Mouse (Mus musculus) heart, embryonic 13.5 days (tissue): ENCODE measurements around the gene Slc44a5. TPM values are rescaled to one million over a fixed set of nuclear protein-coding genes. Genes with fewer than 3 reads are reported as not detected.

ENCODE experiments used
- ATAC-seq: fragments of 200-750 bp; cut with Nextera tagmentation; 2 replicates; pipeline ENCODE4 v1.8.0; 2017; ENCODE audit warnings: moderate TSS enrichment; ENCODE audit not compliant: insufficient number of reproducible peaks, low FRiP score, low TSS enrichment; ENCODE audit errors: extremely low read depth
- H3K27ac ChIP-seq: fragments of 300-500 bp; sonication (generic); replicated peaks from 2 replicates; pipeline ENCODE4 v1.5.1; 2015; ENCODE audit warnings: moderate library complexity, mild to moderate bottlenecking, inconsistent platforms
- H3K27me3 ChIP-seq: fragments of 300-500 bp; sonication (generic); replicated peaks from 2 replicates; pipeline ENCODE4 v1.6.1; 2015; ENCODE audit warnings: mild to moderate bottlenecking, inconsistent platforms
- H3K36me3 ChIP-seq: fragments of 300-500 bp; sonication (generic); 2 replicates; pipeline ENCODE4 v1.6.1; 2015; ENCODE audit warnings: mild to moderate bottlenecking, inconsistent platforms
- H3K4me1 ChIP-seq: fragments of 300-500 bp; sonication (generic); 2 replicates; pipeline ENCODE4 v1.6.1; 2015; ENCODE audit warnings: inconsistent platforms
- H3K4me2 ChIP-seq: fragments of 300-500 bp; sonication (generic); 2 replicates; pipeline ENCODE4 v1.6.1; 2015; ENCODE audit warnings: inconsistent platforms, mild to moderate bottlenecking, moderate library complexity
- H3K4me3 ChIP-seq: fragments of 300-500 bp; sonication (generic); 2 replicates; pipeline ENCODE4 v1.5.1; 2015; ENCODE audit warnings: moderate library complexity, mild to moderate bottlenecking, inconsistent platforms
- H3K9ac ChIP-seq: fragments of 300-500 bp; sonication (generic); 2 replicates; pipeline ENCODE4 v1.6.1; 2015; ENCODE audit warnings: inconsistent platforms, mild to moderate bottlenecking, moderate library complexity
- H3K9me3 ChIP-seq: fragments of 300-500 bp; sonication (generic); 2 replicates; pipeline ENCODE4 v1.6.1; 2016; ENCODE audit warnings: inconsistent platforms
- WGBS: fragments of 180-500 bp; shearing (Covaris S2); methylation state at CpG from one replicate; pipeline ENCODE4 v1.1.7; 2015; ENCODE audit warnings: mixed read lengths; 5-methylcytosine and 5-hydroxymethylcytosine counted together
- polyA plus RNA-seq: library from polyadenylated mRNA; unstranded; fragments of >200 nt; fragmentation: Nextera tagmentation; extraction: Ambion mirVana; gene quantifications from 2 replicates; pipeline ENCODE4 v1.2.1, GENCODE M21; 2015

The Slc44a5 gene
- polyA plus RNA-seq, 1 experiment from 2014 or later: 0.76 TPM

- 0 out of 2 replicates have a peak, but pooled peaks cover 3% of the 10 kb centered on the region for H3K4me1 ChIP-seq
- no peak overlapping the region for H3K27ac ChIP-seq
- WGBS: 61% methylated on average over 5 of the region's 5 CpGs
- peaks cover 20% of the 10 kb centered on the region for H3K27me3 ChIP-seq
- H3K9me3 ChIP-seq: no peaks in the 10 kb centered on the region
- no peak overlapping the region for H3K4me3 ChIP-seq
- no peak overlapping the region for H3K9ac ChIP-seq
- no peak overlapping the region for H3K4me2 ChIP-seq
- ATAC-seq: no peak
- H3K36me3 ChIP-seq: no peaks in the 10 kb centered on the region
These were observed 318.9 kb downstream of the Slc44a5 start for GRCm38 (mm10) chr3:154292126-154292525.

GRCm38 (mm10) chr3:154293839-154294490, 320.7 kb downstream of the Slc44a5 start:
- no peaks in the 10 kb centered on the region for H3K36me3 ChIP-seq
- H3K4me3 ChIP-seq: no peak overlapping the region
- H3K4me2 ChIP-seq: no peak overlapping the region
- no peak overlapping the region for H3K9ac ChIP-seq
- no peaks in the 10 kb centered on the region for H3K4me1 ChIP-seq
- peaks cover 23% of the 10 kb centered on the region for H3K27me3 ChIP-seq
- H3K9me3 ChIP-seq: no peaks in the 10 kb centered on the region
- 63% methylated on average over 9 of the region's 9 CpGs for WGBS
- ATAC-seq: no peak
- no peak overlapping the region for H3K27ac ChIP-seq

GRCm38 (mm10) chr3:154294924-154295834, 321.9 kb downstream of the Slc44a5 start:
- Histone ChIP-seq H3K4me3 (no peak overlapping the region), H3K4me1 (no peaks in the 10 kb centered on the region), H3K9me3 (no peaks in the 10 kb centered on the region), H3K27ac (no peak overlapping the region), H3K27me3 (peaks cover 23% of the 10 kb centered on the region), H3K36me3 (no peaks in the 10 kb centered on the region), H3K4me2 (no peak overlapping the region), H3K9ac (no peak overlapping the region)
- no peak for ATAC-seq
- WGBS: 82% methylated on average over 17 of the region's 17 CpGs

GRCm38 (mm10) chr3:154297499-154297898, 324.3 kb downstream of the Slc44a5 start:
- Histone ChIP-seq H3K9me3 (no peaks in the 10 kb centered on the region), H3K9ac (no peak overlapping the region), H3K27ac (no peak overlapping the region), H3K4me3 (no peak overlapping the region), H3K36me3 (no peaks in the 10 kb centered on the region), H3K27me3 (peaks cover 12% of the 10 kb centered on the region), H3K4me1 (no peaks in the 10 kb centered on the region), H3K4me2 (no peak overlapping the region)
- 25% methylated on average over 6 of the region's 6 CpGs for WGBS
- no peak for ATAC-seq

GRCm38 (mm10) chr3:154298490-154298889, 325.3 kb downstream of the Slc44a5 start:
- Histone ChIP-seq H3K36me3 (no peaks in the 10 kb centered on the region), H3K4me2 (no peak overlapping the region), H3K27ac (no peak overlapping the region), H3K9ac (no peak overlapping the region), H3K4me3 (no peak overlapping the region), H3K27me3 (peaks cover 5% of the 10 kb centered on the region), H3K9me3 (no peaks in the 10 kb centered on the region), H3K4me1 (no peaks in the 10 kb centered on the region)
- no peak for ATAC-seq

- Histone ChIP-seq H3K4me2 (no peak overlapping the region), H3K4me1 (0 out of 2 replicates have a peak, but pooled peaks cover 3% of the 10 kb centered on the region), H3K36me3 (no peaks in the 10 kb centered on the region), H3K9me3 (no peaks in the 10 kb centered on the region), H3K9ac (no peak overlapping the region), H3K27ac (no peak overlapping the region), H3K4me3 (no peak overlapping the region), H3K27me3 (peaks cover 3% of the 10 kb centered on the region; the same call in 1 of the 2 replicates)
- no peak for ATAC-seq
- 84% methylated on average over 9 of the region's 9 CpGs for WGBS
These were observed 326.8 kb downstream of the Slc44a5 start for GRCm38 (mm10) chr3:154300006-154300405.

- Histone ChIP-seq H3K9ac (no peak overlapping the region), H3K9me3 (no peaks in the 10 kb centered on the region), H3K27me3 (0 out of 2 replicates have a peak, but pooled peaks cover 10% of the 10 kb centered on the region), H3K4me3 (no peak overlapping the region), H3K4me2 (no peak overlapping the region), H3K4me1 (0 out of 2 replicates have a peak, but pooled peaks cover 3% of the 10 kb centered on the region), H3K27ac (no peak overlapping the region), H3K36me3 (no peaks in the 10 kb centered on the region)
- WGBS: 72% methylated on average over 4 of the region's 4 CpGs
- ATAC-seq: no peak
These were observed 327.9 kb downstream of the Slc44a5 start for GRCm38 (mm10) chr3:154301102-154301501.

- no peak overlapping the region for H3K4me3 ChIP-seq
- H3K27me3 ChIP-seq: 0 out of 2 replicates have a peak, but pooled peaks cover 13% of the 10 kb centered on the region
- no peak for ATAC-seq
- no peak overlapping the region for H3K4me2 ChIP-seq
- H3K9ac ChIP-seq: no peak overlapping the region
- 58% methylated on average over 16 of the region's 16 CpGs for WGBS
- no peaks in the 10 kb centered on the region for H3K9me3 ChIP-seq
- no peak overlapping the region for H3K27ac ChIP-seq
- H3K4me1 ChIP-seq: 0 out of 2 replicates have a peak, but pooled peaks cover 3% of the 10 kb centered on the region
- H3K36me3 ChIP-seq: no peaks in the 10 kb centered on the region
These were observed 332.1 kb downstream of the Slc44a5 start for GRCm38 (mm10) chr3:154305163-154305884.

- no peaks in the 10 kb centered on the region for H3K4me1 ChIP-seq
- ATAC-seq: no peak
- no peak overlapping the region for H3K4me3 ChIP-seq
- H3K4me2 ChIP-seq: no peak overlapping the region
- H3K27me3 ChIP-seq: peaks cover 48% of the 10 kb centered on the region
- no peak overlapping the region for H3K27ac ChIP-seq
- H3K36me3 ChIP-seq: no peaks in the 10 kb centered on the region
- 11% methylated on average over 5 of the region's 5 CpGs for WGBS
- H3K9ac ChIP-seq: no peak overlapping the region
- no peaks in the 10 kb centered on the region for H3K9me3 ChIP-seq
These were observed 344.5 kb downstream of the Slc44a5 start for GRCm38 (mm10) chr3:154317651-154318248.
